Mouse (Mus musculus) C2C12 (cell line): ENCODE results near the gene Cald1.

Experiments used
- CTCF ChIP-seq: IDR thresholded peaks from one replicate; pipeline ENCODE4 v1.5.1; 2011; ENCODE audit not compliant: control insufficient read depth, insufficient read depth, insufficient read length
- MAX ChIP-seq: IDR thresholded peaks from one replicate; pipeline ENCODE4 v1.6.1; 2011; ENCODE audit warnings: mild to moderate bottlenecking, control low read depth
- MYOD1 ChIP-seq: IDR thresholded peaks from one replicate; pipeline ENCODE4 v1.6.1; 2011; ENCODE audit warnings: low read depth; ENCODE audit not compliant: control insufficient read depth, insufficient read length

GRCm38 (mm10) chr6:34622865-34623264 lies 24.6 kb downstream of the Cald1 start:
- TF ChIP-seq CTCF = no peak
- no peak for TF ChIP-seq MAX
- no peak for TF ChIP-seq MYOD1
